Mouse (Mus musculus) stomach, embryonic 14.5 days (tissue): Measurements from ENCODE around the gene Plekhh3. TPM values are rescaled to one million over a fixed set of nuclear protein-coding genes. Genes with fewer than 3 reads are reported as not detected.

ENCODE experiments used
- ATAC-seq: fragments of 200-750 bp; cut with Nextera tagmentation; 2 replicates; pipeline ENCODE4 v1.8.0; 2017; ENCODE audit warnings: low read depth, moderate TSS enrichment; ENCODE audit not compliant: insufficient number of reproducible peaks, insufficient read depth, low FRiP score
- H3K27ac ChIP-seq: fragments of 300-500 bp; sonication (generic); 2 replicates; pipeline ENCODE4 v1.5.1; 2014; ENCODE audit warnings: mild to moderate bottlenecking, low read length, moderate library complexity, mixed read lengths
- H3K27me3 ChIP-seq: fragments of 300-500 bp; sonication (generic); 2 replicates; pipeline ENCODE4 v1.6.1; 2014; ENCODE audit warnings: low read length, control low read depth, mixed read lengths; ENCODE audit not compliant: control insufficient read depth, insufficient read depth
- H3K36me3 ChIP-seq: fragments of 300-500 bp; sonication (generic); 2 replicates; pipeline ENCODE4 v1.6.1; 2014; ENCODE audit warnings: mild to moderate bottlenecking, control low read depth, low read length, moderate library complexity, mixed read lengths; ENCODE audit not compliant: control insufficient read depth, insufficient read depth
- H3K4me1 ChIP-seq: fragments of 300-500 bp; sonication (generic); 2 replicates; pipeline ENCODE4 v1.6.1; 2014; ENCODE audit warnings: low read length, control low read depth, mixed read lengths; ENCODE audit not compliant: control insufficient read depth, insufficient read depth
- H3K4me2 ChIP-seq: fragments of 300-500 bp; sonication (generic); replicated peaks from 2 replicates; pipeline ENCODE4 v1.6.1; 2014; ENCODE audit warnings: low read depth, low read length, control low read depth
- H3K4me3 ChIP-seq: fragments of 300-500 bp; sonication (generic); 2 replicates; pipeline ENCODE4 v1.5.1; 2014; ENCODE audit warnings: low read depth, low read length, control low read depth
- H3K9ac ChIP-seq: fragments of 300-500 bp; sonication (generic); replicated peaks from 2 replicates; pipeline ENCODE4 v1.6.1; 2014; ENCODE audit warnings: low read depth, mild to moderate bottlenecking, control low read depth, low read length, moderate library complexity, mixed read lengths
- H3K9me3 ChIP-seq: fragments of 300-500 bp; sonication (generic); 2 replicates; pipeline ENCODE4 v1.6.1; 2016; ENCODE audit warnings: low read depth, low read length, control low read depth; ENCODE audit not compliant: control insufficient read depth
- WGBS: fragments of 180-500 bp; shearing (Covaris S2); extraction: QIAGEN DNeasy Blood & Tissue Kit; methylation state at CpG from one replicate; pipeline ENCODE4 v1.1.7; 2014; 5-methylcytosine and 5-hydroxymethylcytosine counted together
- polyA plus RNA-seq: library from polyadenylated mRNA; unstranded; fragments of >200 nt; fragmentation: Nextera tagmentation; extraction: Ambion mirVana; gene quantifications from 2 replicates; pipeline ENCODE4 v1.2.1, GENCODE M21; 2014

Plekhh3 gene
- polyA plus RNA-seq, result 25.6 and 26.0 TPM in 2 replicates

DNA sequence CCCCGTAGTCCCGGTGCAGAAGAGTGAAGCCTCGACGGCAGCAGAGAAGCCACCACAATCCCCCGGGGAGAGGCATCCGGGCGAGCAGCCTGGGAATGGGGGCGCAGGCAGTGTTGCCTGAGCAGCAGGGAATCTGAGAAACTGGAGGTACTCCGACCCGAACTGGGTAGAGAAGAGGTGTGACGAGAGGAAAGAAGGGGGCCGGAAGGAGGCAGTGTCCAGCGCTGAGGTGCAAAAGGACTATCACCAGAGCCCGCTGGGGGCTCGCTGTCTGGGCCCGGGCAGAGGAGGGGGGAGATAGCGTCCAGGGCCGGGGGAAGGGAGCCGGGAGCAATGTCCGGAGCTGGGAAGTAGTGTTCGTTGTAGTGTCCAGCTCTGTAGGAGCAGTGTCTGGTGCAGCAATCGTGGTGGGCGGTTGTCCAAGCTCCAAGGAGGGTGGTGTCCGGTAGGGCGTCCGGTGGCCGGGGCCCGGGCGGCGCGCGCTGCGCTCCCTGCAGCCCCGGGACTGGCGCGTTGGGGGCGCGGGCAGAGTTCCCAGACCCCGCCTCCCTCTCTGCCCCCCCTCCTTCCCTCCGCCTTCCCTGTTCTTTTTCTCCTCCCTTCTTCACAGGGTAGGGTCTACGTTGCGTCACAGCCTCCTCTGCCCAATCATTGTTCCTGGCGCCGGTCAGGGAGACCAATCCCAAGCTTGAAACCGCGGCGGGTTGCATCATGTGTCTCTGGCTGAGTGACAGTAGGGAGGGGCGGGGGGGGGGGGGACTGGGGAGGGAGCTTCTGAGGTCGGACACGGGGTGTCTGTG, at the start of gene Plekhh3:
TSS of gene Plekhh3 (minus strand) at position 541 of the 800 bp plus-strand sequence.
- ATAC-seq, result peak; percentile 94
- under 1% methylated on average over 39 of the region's 50 CpGs for WGBS
- peak within 1 kb of the TSS; percentile 45 for H3K9ac ChIP-seq
- 0 out of 2 replicates have a peak, but pooled peaks cover 7% of the 10 kb centered on the region for H3K27me3 ChIP-seq
- peaks cover 24% of the 10 kb centered on the region for H3K36me3 ChIP-seq
- H3K4me1 ChIP-seq, result peaks cover 37% of the 10 kb centered on the region
- H3K9me3 ChIP-seq, result no peaks in the 10 kb centered on the region
- peak within 1 kb of the TSS; percentile 79 for H3K4me2 ChIP-seq
- peak within 1 kb of the TSS; percentile 95 for H3K27ac ChIP-seq
- H3K4me3 ChIP-seq, result peak within 1 kb of the TSS; percentile 54

DNA sequence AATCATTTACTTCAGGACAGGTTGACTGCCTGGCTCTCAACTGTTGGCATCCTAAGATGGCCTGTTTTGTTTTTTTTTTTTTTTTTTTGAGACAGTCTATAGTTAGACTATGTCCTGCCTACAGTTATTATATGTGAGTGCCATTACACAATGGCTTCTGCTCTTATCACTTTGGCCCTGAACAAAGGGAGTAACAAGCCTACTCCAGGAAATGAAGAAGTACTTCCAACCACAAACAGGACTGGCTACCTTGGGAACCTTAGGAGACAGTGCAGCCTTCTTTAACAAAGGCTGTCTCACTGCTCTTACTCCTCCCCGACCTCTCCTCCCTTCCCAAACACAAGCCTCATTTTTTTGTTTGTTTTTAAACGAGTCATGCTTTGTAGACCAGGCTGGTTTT, 49.7 kb upstream of the Plekhh3 start:
- H3K4me2 ChIP-seq, result no peak overlapping the region
- no peak for ATAC-seq
- 32% methylated on average over 2 of the region's 2 CpGs for WGBS

DNA sequence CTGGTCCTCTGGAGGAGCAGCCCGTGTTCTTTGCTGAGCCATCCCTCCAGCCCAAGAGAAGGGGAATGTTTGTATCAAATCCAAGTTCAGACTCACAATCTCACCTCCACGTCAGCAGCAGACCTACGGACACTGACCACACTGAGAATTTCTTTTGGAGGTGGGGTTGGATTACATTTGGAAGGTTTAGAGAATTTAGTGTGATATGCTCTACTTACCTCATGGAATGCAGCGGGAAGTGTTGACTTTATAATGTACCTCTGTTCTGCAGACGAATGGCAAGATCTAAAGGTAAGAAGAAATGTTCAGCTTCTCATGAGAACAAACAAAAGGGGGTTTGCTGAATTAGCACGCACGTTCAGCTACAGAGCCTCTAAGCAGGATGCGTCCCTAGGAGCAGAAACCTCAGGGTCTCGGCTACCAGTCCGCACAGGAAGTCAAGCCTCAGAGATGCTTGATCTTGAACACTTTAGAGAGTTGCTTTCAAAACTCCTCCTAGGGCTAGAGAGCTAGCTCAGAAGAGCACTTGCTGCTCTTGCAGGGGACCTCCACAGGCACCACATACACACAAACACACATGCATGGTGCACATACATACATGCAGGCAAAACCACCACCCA, 47.4 kb upstream of the Plekhh3 start:
- 0 out of 2 replicates have a peak, but pooled peaks cover 4% of the 10 kb centered on the region for H3K4me1 ChIP-seq
- no peaks in the 10 kb centered on the region for H3K27me3 ChIP-seq
- no peak overlapping the region for H3K9ac ChIP-seq
- peaks cover 32% of the 10 kb centered on the region; the same call in 1 of the 2 replicates for H3K36me3 ChIP-seq
- no peak overlapping the region for H3K4me2 ChIP-seq
- 77% methylated on average over 10 of the region's 10 CpGs for WGBS
- no peak overlapping the region for H3K27ac ChIP-seq
- H3K4me3 ChIP-seq, result no peak overlapping the region
- H3K9me3 ChIP-seq, result no peaks in the 10 kb centered on the region
- no peak for ATAC-seq

More for the DNA sequence above, 49.7 kb upstream of the Plekhh3 start:
- Histone ChIP-seq H3K9ac (no peak overlapping the region), H3K27me3 (no peaks in the 10 kb centered on the region), H3K36me3 (peaks cover 11% of the 10 kb centered on the region; the same call in 1 of the 2 replicates), H3K4me1 (peaks cover 4% of the 10 kb centered on the region; the same call in 1 of the 2 replicates), H3K27ac (0 out of 2 replicates have a peak overlapping the region, but pooled peaks have one; percentile 10), H3K4me3 (no peak overlapping the region), H3K9me3 (no peaks in the 10 kb centered on the region)

DNA sequence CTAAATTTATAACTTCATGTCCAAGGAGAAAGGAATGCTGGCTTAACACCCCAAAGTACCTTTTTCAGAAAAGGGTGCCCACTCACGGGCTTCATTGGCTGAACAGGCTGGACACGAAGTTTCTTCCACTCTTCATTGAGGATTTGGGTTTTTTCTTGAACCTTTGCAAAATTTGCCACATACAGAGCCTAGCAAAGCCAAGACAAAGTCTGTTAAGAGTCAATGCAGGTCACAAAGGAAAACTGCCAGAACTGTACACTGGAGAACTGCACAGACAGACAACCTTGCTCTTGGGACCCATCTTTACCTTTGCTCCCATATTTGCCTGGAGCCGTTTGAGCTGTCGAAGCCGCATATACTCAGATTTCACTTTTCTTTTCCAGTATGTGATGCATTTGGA, 45.8 kb upstream of the Plekhh3 start:
- Histone ChIP-seq H3K27ac (no peak overlapping the region), H3K36me3 (peaks cover 32% of the 10 kb centered on the region; the same call in 1 of the 2 replicates), H3K4me1 (0 out of 2 replicates have a peak, but pooled peaks cover 4% of the 10 kb centered on the region), H3K27me3 (no peaks in the 10 kb centered on the region), H3K4me2 (no peak overlapping the region), H3K9me3 (no peaks in the 10 kb centered on the region), H3K4me3 (no peak overlapping the region), H3K9ac (no peak overlapping the region)
- WGBS, result 89% methylated on average over 5 of the region's 5 CpGs
- ATAC-seq, result no peak

DNA sequence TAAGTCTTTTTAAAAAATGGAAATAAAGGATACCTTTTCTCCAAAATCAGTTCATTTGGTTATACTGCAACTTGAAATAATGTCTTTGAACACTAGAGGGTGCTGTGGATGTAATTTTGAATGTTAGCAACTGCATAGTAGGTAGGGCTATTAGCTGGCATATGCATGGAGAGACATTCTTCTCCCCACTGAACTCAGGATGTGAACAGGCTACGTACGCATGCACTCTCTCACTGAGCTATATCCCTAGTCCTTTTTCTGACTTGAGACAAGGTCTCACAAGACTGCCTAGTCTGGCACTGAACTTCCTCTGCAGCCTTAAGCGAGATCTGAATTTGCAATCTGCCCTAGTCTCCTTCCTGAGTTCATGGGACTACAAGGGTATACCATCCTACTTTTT, 40.8 kb upstream of the Plekhh3 start:
- Histone ChIP-seq H3K4me1 (no peaks in the 10 kb centered on the region), H3K9ac (no peak overlapping the region), H3K27ac (no peak overlapping the region), H3K36me3 (peaks cover 48% of the 10 kb centered on the region), H3K4me2 (no peak overlapping the region), H3K9me3 (no peaks in the 10 kb centered on the region), H3K4me3 (no peak overlapping the region), H3K27me3 (no peaks in the 10 kb centered on the region)
- peak; percentile 74; the same call in 1 of the 2 replicates for ATAC-seq
- 39% methylated on average over 3 of the region's 3 CpGs for WGBS

DNA sequence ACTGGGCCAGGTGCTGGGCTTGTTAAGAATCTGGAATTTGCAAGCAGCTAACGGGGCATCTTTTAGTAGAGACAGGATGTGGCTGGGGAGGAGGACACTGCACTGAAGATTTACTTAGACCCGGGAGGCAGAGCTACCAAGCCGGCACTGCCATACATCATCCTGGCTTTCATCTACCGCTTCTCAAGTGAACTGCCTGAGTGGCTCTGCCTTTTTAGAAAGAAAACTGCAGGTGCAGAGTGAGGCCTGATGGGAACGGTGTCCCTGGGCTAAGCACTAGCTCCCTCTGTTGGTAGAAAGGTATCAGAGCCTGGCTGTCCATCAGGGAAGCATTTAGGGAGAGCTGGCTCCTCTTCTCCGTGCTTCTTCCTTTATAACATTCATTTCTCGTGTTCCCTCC, 29.8 kb upstream of the Plekhh3 start:
- 16% methylated on average over 7 of the region's 7 CpGs for WGBS
- H3K4me3 ChIP-seq, result no peak overlapping the region
- no peak overlapping the region for H3K27ac ChIP-seq
- no peak overlapping the region for H3K4me2 ChIP-seq
- no peaks in the 10 kb centered on the region for H3K27me3 ChIP-seq
- ATAC-seq, result peak; percentile 28; the same call in 1 of the 2 replicates
- no peaks in the 10 kb centered on the region for H3K4me1 ChIP-seq
- peaks cover 49% of the 10 kb centered on the region for H3K36me3 ChIP-seq
- H3K9me3 ChIP-seq, result no peaks in the 10 kb centered on the region
- H3K9ac ChIP-seq, result no peak overlapping the region

DNA sequence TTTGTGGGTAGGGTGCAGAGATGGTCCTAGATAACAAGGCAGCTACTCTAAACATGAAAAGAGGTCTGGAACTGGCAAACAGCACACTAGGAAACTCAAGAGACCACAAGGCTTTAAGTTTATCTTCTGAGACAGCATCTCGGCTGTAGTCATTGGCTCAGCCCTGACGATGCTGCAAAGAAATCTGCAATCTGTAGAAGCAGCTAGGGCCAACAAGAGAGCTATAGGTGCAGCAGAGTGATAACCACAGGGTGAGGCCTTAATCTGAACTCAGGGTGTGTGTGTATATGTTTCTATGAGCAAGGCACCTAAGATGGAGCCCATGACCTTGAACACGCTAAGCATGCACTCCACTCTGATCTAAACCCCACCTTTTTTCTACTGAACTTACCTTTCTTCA, 28.4 kb upstream of the Plekhh3 start:
- H3K27me3 ChIP-seq, result no peaks in the 10 kb centered on the region
- WGBS, result 86% methylated on average over 3 of the region's 3 CpGs
- peaks cover 56% of the 10 kb centered on the region for H3K36me3 ChIP-seq
- no peaks in the 10 kb centered on the region for H3K9me3 ChIP-seq
- no peak overlapping the region for H3K27ac ChIP-seq
- H3K4me2 ChIP-seq, result no peak overlapping the region
- no peaks in the 10 kb centered on the region for H3K4me1 ChIP-seq
- no peak overlapping the region for H3K9ac ChIP-seq
- no peak for ATAC-seq
- no peak overlapping the region for H3K4me3 ChIP-seq

DNA sequence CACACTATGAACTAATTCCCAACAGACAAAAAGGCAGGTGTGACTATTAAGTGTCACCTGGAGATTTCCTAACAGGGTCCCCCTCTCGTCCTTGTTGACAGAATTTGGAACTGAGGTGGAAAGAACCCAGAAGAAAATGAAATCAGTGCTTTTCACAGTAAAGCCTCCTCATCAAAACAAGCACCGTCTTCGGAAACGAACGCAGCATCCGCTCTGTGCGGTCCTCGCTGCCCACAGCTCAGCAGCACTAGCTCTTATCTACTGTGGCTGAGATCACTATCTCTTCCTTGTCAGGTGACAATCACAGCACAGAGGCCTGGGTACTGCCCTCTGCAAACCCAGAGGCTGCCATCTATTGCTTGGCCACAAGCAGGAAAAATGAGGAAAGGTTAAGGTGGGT, 25.0 kb upstream of the Plekhh3 start:
- H3K4me2 ChIP-seq, result no peak overlapping the region
- no peaks in the 10 kb centered on the region for H3K27me3 ChIP-seq
- no peaks in the 10 kb centered on the region for H3K9me3 ChIP-seq
- no peak overlapping the region for H3K9ac ChIP-seq
- peaks cover 41% of the 10 kb centered on the region for H3K36me3 ChIP-seq
- no peak for ATAC-seq
- no peak overlapping the region for H3K27ac ChIP-seq
- H3K4me1 ChIP-seq, result peaks cover under 1% of the 10 kb centered on the region
- WGBS, result 86% methylated on average over 8 of the region's 8 CpGs
- H3K4me3 ChIP-seq, result no peak overlapping the region
